Mouse (Mus musculus): ENCODE results near the gene Tnfrsf21.

- TF ChIP-seq POLR2A (IDR thresholded peaks at IDR 0.05; ENCODE audit: borderline replicate concordance, extremely low read depth, low read depth, low read length) (no peak), CTCF (IDR thresholded peaks at IDR 0.05; ENCODE audit: insufficient read depth, low read length) (no peak)
Measured at GRCm38 (mm10) chr17:43025048-43025447, 8.7 kb downstream of the Tnfrsf21 start.
